Mouse (Mus musculus): ENCODE measurements around the gene Gmpr2. TPM values are rescaled to one million over a fixed set of nuclear protein-coding genes. Genes with fewer than 3 reads are reported as not detected.

The Gmpr2 gene
- polyA plus RNA-seq, 1 experiment from 2014 or later: 50.2 TPM

DNA sequence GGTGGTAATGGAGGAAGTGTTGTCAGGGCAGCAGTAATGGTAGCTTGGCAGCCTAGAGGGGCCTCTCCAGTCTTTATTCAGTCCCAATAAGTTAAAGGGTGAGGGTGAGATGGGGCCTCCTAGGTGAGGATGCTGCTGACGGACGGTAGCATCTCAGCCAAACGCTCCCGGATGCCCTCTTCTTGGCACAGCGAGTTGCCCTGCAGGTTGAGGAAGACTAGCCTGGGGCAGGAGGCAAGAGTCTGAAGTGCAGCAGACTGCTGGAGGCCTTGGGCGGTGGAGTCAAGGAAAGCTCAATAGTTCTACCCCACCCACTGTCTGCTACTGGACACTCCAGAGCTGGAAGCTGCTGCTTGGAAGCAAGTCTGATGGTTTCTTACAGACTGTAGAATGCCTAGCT lies 44.5 kb downstream of the Gmpr2 start:
- H3K9me3 ChIP-seq (replicated peaks): no peaks in the 10 kb centered on the region
- no peak overlapping the region for H3K9ac ChIP-seq (replicated peaks)
- peaks cover 28% of the 10 kb centered on the region for H3K27me3 ChIP-seq (replicated peaks)
- no peak overlapping the region for H3K27ac ChIP-seq (replicated peaks)
- peaks cover 34% of the 10 kb centered on the region for H3K36me3 ChIP-seq
- ATAC-seq (ENCODE audit: low FRiP score): no peak
- no peak overlapping the region for H3K4me2 ChIP-seq
- H3K4me1 ChIP-seq: peaks cover 8% of the 10 kb centered on the region
- 93% methylated on average over 6 of the region's 6 CpGs for WGBS
- no peak overlapping the region for H3K4me3 ChIP-seq (replicated peaks)

GRCm38 (mm10) chr14:55716884-55717283 lies 45.1 kb downstream of the Gmpr2 start:
- 86% methylated on average over 8 of the region's 8 CpGs for WGBS
- Histone ChIP-seq H3K9ac (replicated peaks) (no peak overlapping the region), H3K27me3 (replicated peaks) (peaks cover 24% of the 10 kb centered on the region), H3K4me2 (no peak overlapping the region), H3K36me3 (peaks cover 34% of the 10 kb centered on the region), H3K4me1 (peaks cover 12% of the 10 kb centered on the region), H3K27ac (replicated peaks) (no peak overlapping the region), H3K9me3 (replicated peaks) (no peaks in the 10 kb centered on the region), H3K4me3 (replicated peaks) (no peak overlapping the region)
- ATAC-seq (ENCODE audit: low FRiP score): no peak

- Histone ChIP-seq H3K27ac (replicated peaks) (no peak overlapping the region), H3K4me1 (peaks cover 16% of the 10 kb centered on the region)
- ATAC-seq (ENCODE audit: low FRiP score): no peak
These were observed 48.0 kb downstream of the Gmpr2 start for GRCm38 (mm10) chr14:55719737-55720136.

DNA sequence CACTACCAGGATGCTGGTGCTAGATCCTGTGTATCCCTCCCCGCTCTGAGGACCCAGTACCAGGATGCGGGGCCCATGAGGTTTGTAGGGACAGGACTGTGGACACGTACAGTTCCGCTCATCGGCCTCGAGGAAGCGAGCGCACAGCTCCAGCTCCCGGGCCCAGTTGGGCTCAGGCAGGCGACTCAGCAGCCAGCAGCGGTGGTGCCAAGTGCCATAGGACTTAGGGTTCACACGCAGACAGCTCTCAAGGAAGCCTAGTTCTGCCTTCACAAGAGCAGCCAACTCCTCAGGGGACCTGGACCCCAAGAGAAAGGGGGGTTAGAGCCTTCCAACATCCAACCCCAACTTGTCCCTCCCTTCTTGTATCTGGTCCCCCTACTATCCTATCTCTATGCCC lies 48.9 kb downstream of the Gmpr2 start:
- Histone ChIP-seq H3K36me3 (peaks cover 34% of the 10 kb centered on the region), H3K4me3 (replicated peaks) (peak overlapping the region; percentile 92; the same call in 1 of the 2 replicates), H3K4me1 (peaks cover 16% of the 10 kb centered on the region), H3K27ac (replicated peaks) (no peak overlapping the region), H3K9me3 (replicated peaks) (no peaks in the 10 kb centered on the region), H3K27me3 (replicated peaks) (no peaks in the 10 kb centered on the region), H3K9ac (replicated peaks) (peak overlapping the region; percentile 75; the same call in 1 of the 2 replicates), H3K4me2 (peak overlapping the region; percentile 79)
- WGBS: 94% methylated on average over 12 of the region's 12 CpGs
- ATAC-seq (ENCODE audit: low FRiP score): no peak

More at GRCm38 (mm10) chr14:55719737-55720136, 48.0 kb downstream of the Gmpr2 start:
- H3K4me3 ChIP-seq (replicated peaks): no peak overlapping the region
- WGBS: 92% methylated on average over 6 of the region's 6 CpGs
- no peak overlapping the region for H3K4me2 ChIP-seq
- no peaks in the 10 kb centered on the region for H3K9me3 ChIP-seq (replicated peaks)
- no peaks in the 10 kb centered on the region for H3K27me3 ChIP-seq (replicated peaks)
- H3K36me3 ChIP-seq: peaks cover 34% of the 10 kb centered on the region
- H3K9ac ChIP-seq (replicated peaks): no peak overlapping the region

GRCm38 (mm10) chr14:55721076-55721475 lies 49.3 kb downstream of the Gmpr2 start:
- peaks cover 33% of the 10 kb centered on the region for H3K36me3 ChIP-seq
- H3K27ac ChIP-seq (replicated peaks): peak overlapping the region; percentile 88; the same call in 1 of the 2 replicates
- peaks cover 16% of the 10 kb centered on the region for H3K4me1 ChIP-seq
- H3K4me3 ChIP-seq (replicated peaks): peak overlapping the region; percentile 92
- peak overlapping the region; percentile 75 for H3K9ac ChIP-seq (replicated peaks)
- ATAC-seq (ENCODE audit: low FRiP score): no peak
- H3K27me3 ChIP-seq (replicated peaks): no peaks in the 10 kb centered on the region
- H3K9me3 ChIP-seq (replicated peaks): no peaks in the 10 kb centered on the region
- H3K4me2 ChIP-seq: peak overlapping the region; percentile 79
- 74% methylated on average over 6 of the region's 6 CpGs for WGBS

DNA sequence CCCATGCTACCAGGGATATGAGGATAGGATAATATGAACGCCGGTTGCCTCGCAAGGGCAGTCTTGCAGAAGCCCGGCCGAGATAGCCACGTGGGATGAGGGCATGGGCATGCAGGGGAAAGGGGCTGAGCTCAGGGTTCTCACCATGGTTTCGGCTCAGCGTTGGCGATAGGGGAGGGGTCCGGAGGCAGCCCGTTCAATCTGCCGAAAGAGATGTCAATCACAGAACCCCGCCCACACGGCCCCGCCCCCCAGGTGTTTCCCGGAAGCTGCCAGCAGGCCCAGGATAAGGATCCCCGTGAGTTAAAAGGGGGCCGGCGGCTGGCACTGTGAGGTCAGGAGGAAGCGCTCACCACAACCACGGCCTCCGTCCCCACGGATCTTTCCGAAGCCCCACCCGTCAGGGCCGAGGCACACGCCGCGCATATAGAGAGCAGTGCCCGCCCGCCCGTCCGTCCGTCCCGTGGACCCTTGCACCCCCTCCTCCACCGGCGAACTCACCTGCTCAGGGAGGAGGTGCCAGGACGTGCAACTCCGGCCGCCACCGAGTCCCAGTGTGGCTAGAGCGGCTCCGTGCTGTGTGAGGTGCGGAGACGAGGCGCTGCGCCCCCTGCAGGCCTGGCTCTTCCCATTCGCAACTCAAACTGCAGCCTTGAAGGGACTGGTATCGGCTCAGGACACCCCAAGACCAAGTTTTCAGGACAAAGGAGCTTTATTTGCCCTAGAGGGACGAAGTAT lies 50.1 kb downstream of the Gmpr2 start, which contains the start of gene Rabggta:
TSS of gene Rabggta (minus strand) at position 564 of the 738 bp plus-strand sequence.
- under 1% methylated on average over 49 of the region's 50 CpGs for WGBS
- H3K36me3 ChIP-seq: peaks cover 25% of the 10 kb centered on the region
- H3K4me2 ChIP-seq: peak within 1 kb of the TSS; percentile 79
- ATAC-seq (ENCODE audit: low FRiP score): peak; percentile 96
- no peaks in the 10 kb centered on the region for H3K9me3 ChIP-seq (replicated peaks)
- H3K27ac ChIP-seq (replicated peaks): peak within 1 kb of the TSS; percentile 88
- no peaks in the 10 kb centered on the region for H3K27me3 ChIP-seq (replicated peaks)
- H3K4me3 ChIP-seq (replicated peaks): peak within 1 kb of the TSS; percentile 92
- peaks cover 16% of the 10 kb centered on the region for H3K4me1 ChIP-seq
- peak within 1 kb of the TSS; percentile 75 for H3K9ac ChIP-seq (replicated peaks)

GRCm38 (mm10) chr14:55722438-55722945 lies 50.8 kb downstream of the Gmpr2 start:
- no peak overlapping the region for H3K9ac ChIP-seq (replicated peaks)
- WGBS: 47% methylated on average over 8 of the region's 8 CpGs
- H3K9me3 ChIP-seq (replicated peaks): no peaks in the 10 kb centered on the region
- H3K27ac ChIP-seq (replicated peaks): peak overlapping the region; percentile 88; the same call in 1 of the 2 replicates
- peak; percentile 9; the same call in 1 of the 2 replicates for ATAC-seq (ENCODE audit: low FRiP score)
- H3K27me3 ChIP-seq (replicated peaks): no peaks in the 10 kb centered on the region
- H3K36me3 ChIP-seq: peaks cover 19% of the 10 kb centered on the region
- H3K4me3 ChIP-seq (replicated peaks): peak overlapping the region; percentile 92
- peaks cover 16% of the 10 kb centered on the region for H3K4me1 ChIP-seq
- peak overlapping the region; percentile 79 for H3K4me2 ChIP-seq

DNA sequence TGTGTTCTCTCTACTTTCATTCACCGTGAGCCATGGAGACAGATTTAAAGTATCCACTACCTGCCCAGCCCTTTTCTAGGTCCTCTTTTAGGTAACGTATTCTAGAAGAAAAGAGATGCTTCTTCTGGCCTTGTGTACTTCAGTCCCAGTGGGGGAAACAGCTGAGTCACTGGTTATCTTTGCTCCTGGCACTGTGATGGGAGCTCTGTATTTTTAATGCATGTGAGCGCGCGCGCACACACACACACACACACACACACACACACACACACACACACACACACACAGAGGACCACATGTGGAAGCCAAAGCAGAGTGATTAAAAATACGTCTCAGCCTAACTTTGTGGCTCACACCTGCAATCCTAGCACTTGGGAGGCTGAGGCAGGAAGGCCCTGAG lies 51.7 kb downstream of the Gmpr2 start:
- H3K27me3 ChIP-seq (replicated peaks): no peaks in the 10 kb centered on the region
- 94% methylated on average over 7 of the region's 7 CpGs for WGBS
- peaks cover 11% of the 10 kb centered on the region for H3K36me3 ChIP-seq
- H3K4me1 ChIP-seq: peaks cover 16% of the 10 kb centered on the region
- no peak overlapping the region for H3K9ac ChIP-seq (replicated peaks)
- no peaks in the 10 kb centered on the region for H3K9me3 ChIP-seq (replicated peaks)
- H3K4me3 ChIP-seq (replicated peaks): no peak overlapping the region
- no peak overlapping the region for H3K4me2 ChIP-seq
- H3K27ac ChIP-seq (replicated peaks): no peak overlapping the region
- ATAC-seq (ENCODE audit: low FRiP score): no peak

DNA sequence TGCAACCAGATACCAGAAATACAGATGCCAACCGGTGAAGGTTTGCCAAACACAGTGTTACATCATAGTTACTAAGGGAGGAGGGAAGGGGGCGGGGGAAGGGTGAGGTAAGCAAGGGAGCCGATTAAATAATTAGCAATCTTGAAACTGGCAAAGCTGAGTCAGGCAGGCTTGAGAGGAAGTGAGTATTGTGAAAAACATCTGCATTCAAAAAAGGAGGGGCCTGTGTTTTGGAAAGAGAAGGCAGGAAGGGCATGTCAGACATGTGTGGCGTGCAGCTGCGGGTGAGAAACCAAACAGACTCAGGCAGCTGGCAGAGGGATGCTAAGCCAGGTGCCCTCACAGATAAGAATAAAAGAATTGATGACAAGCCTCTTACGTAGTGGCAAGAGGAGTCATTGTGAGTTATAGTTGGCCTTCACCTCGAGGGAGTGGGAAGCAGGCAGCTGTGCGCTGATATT lies 52.7 kb downstream of the Gmpr2 start:
- ATAC-seq (ENCODE audit: low FRiP score): no peak
- Histone ChIP-seq H3K4me2 (no peak overlapping the region), H3K9me3 (replicated peaks) (no peaks in the 10 kb centered on the region), H3K9ac (replicated peaks) (no peak overlapping the region), H3K4me1 (peaks cover 16% of the 10 kb centered on the region), H3K27ac (replicated peaks) (no peak overlapping the region), H3K4me3 (replicated peaks) (no peak overlapping the region), H3K36me3 (peaks cover 5% of the 10 kb centered on the region; the same call in 1 of the 2 replicates), H3K27me3 (replicated peaks) (0 out of 2 replicates have a peak, but pooled peaks cover 3% of the 10 kb centered on the region)
- WGBS: 69% methylated on average over 8 of the region's 8 CpGs

DNA sequence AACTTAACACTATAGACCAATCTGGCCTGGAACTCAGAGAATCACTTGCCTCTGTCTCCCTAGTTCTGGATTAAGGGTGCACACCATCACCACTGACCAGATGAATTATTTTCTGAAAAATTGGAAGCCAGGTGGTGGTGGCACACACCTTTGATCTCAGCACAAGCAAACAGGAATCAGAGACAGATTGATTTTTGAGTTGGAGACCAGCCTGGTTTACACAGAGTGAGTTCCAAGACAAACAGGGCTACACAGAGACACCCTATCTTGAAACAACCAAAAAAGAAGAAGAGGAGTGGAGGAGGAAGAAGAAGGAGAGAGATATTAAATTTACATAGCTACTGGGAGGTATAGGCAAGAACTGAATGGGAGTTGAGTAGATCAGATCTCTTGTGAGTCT lies 54.5 kb downstream of the Gmpr2 start:
- Histone ChIP-seq H3K4me1 (peaks cover 8% of the 10 kb centered on the region), H3K9me3 (replicated peaks) (no peaks in the 10 kb centered on the region), H3K36me3 (no peaks in the 10 kb centered on the region), H3K9ac (replicated peaks) (no peak overlapping the region), H3K27me3 (replicated peaks) (0 out of 2 replicates have a peak, but pooled peaks cover 3% of the 10 kb centered on the region), H3K27ac (replicated peaks) (no peak overlapping the region), H3K4me2 (no peak overlapping the region), H3K4me3 (replicated peaks) (no peak overlapping the region)
- no peak for ATAC-seq (ENCODE audit: low FRiP score)

DNA sequence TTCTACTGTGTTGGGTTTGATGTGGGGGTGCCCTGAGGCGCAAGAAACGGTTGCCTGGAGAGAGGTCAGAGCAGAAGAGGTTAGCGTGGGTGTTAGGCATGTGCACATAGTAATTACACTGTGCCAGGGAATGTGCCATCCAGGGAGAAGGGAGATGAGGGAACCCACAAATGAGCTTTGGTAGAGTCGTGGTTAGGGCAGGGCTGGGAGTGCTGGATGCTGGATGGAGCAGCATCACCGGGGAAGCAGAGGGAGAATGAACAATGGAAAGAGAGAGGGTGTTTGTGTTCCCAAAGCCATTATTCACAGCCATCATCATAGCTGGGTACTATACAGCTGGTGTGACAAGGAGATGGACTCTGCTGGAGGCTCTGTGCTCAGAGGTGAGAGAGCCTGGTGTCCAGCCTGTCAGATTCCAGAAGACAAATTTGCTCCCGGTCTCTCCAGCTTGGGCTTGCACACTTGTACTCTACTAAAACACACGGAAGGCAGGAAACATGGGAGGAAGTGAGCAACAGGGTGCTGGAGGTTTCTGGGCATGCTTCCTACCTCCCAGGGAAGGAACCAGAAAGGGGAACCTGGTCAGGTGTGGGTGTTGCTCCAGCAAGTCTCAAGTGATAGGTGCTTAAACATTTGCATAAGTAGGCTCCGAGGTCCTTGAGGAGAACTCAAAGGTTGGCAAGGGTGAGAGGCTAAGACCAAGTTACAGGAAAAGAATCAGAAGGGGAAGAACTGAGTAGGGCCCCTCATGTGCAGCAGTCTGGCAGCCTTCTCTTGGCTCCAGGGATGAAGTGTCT lies 56.3 kb downstream of the Gmpr2 start:
- Histone ChIP-seq H3K36me3 (no peaks in the 10 kb centered on the region), H3K4me1 (no peaks in the 10 kb centered on the region), H3K27ac (replicated peaks) (no peak overlapping the region), H3K27me3 (replicated peaks) (0 out of 2 replicates have a peak, but pooled peaks cover 6% of the 10 kb centered on the region), H3K4me2 (no peak overlapping the region), H3K9ac (replicated peaks) (no peak overlapping the region), H3K4me3 (replicated peaks) (no peak overlapping the region), H3K9me3 (replicated peaks) (no peaks in the 10 kb centered on the region)
- WGBS: 72% methylated on average over 8 of the region's 8 CpGs
- ATAC-seq (ENCODE audit: low FRiP score): no peak
